Mouse (Mus musculus): ENCODE data around the gene Prkd1. TPM values are rescaled to one million over a fixed set of nuclear protein-coding genes. Genes with fewer than 3 reads are reported as not detected.

The Prkd1 gene
- polyA plus RNA-seq, 1 experiment from 2014 or later, result 0.75 TPM

DNA sequence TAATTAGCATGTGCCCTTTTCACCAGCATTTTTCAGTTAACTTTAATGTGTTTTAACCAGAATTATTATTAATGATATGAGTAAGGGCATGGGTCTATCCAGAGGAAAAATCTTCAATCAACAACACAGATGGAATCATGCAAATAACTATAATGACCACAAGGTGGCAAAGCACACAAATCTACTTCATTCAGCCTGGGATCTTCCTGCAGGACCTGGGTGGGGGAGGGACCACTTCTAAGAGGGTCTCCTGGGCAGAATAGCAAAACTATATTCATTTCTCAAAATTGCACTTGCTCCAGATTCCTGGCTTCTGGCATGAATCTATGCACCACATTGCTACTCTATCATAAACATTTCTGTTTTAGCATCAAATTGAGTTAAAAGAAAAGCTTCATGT lies 334.3 kb downstream of the Prkd1 start:
- ATAC-seq (ENCODE audit: low read depth), result no peak
- no peak overlapping the region for H3K9ac ChIP-seq

DNA sequence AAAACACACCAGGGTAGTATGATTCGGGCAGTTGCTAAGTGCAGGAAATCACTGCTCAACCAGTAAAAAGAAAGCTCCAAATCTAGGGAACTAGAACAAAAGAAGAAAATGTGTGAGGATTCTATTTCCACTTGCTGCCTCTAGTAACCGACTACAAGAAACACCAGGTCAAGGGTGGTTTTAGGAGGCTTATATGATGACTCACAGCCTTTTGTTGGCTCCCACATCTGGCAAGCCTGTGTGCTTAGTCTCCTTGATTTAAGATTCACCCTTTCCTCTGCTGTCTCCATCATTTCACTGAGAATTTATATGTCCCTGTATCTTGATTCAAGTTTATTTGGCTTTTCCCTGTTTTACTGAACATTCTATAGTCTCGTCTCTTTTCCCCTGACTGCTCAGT lies 339.6 kb downstream of the Prkd1 start:
- 50% methylated on average over 3 of the region's 3 CpGs for WGBS (ENCODE audit: insufficient replicate concordance)
- ATAC-seq (ENCODE audit: low read depth), result no peak

More for the DNA sequence above, 334.3 kb downstream of the Prkd1 start:
- no peak overlapping the region for H3K4me2 ChIP-seq
- H3K4me1 ChIP-seq (replicated peaks), result no peaks in the 10 kb centered on the region
- no peak for DNase-seq
- no peaks in the 10 kb centered on the region for H3K9me3 ChIP-seq (replicated peaks)
- H3K27me3 ChIP-seq, result no peaks in the 10 kb centered on the region
- no peak overlapping the region for H3K27ac ChIP-seq
- H3K36me3 ChIP-seq, result no peaks in the 10 kb centered on the region
- no peak overlapping the region for H3K4me3 ChIP-seq (replicated peaks)

DNA sequence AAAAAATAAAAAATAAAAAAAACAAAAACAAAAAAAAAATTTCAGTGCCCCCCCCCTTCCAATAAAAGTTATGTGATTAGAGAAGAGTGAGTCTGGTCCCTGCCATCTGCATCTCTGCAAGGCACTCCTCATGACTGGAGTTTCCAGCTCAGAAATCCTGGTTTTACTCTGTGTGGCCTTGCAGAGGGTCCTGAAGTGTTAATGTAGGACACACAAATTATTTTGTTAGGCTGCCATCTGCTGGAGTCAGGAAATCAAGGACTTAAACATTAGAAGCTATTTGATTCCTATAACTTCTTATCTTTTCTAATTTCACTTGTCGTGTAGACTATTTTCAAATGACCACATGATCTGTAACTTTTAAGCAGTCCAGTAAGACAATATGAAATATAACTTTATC lies 347.6 kb downstream of the Prkd1 start:
- no peak for DNase-seq

More for the DNA sequence above, 339.6 kb downstream of the Prkd1 start:
- H3K27me3 ChIP-seq, result no peaks in the 10 kb centered on the region
- H3K4me3 ChIP-seq (replicated peaks), result no peak overlapping the region
- H3K27ac ChIP-seq, result no peak overlapping the region
- H3K9ac ChIP-seq, result no peak overlapping the region
- H3K4me2 ChIP-seq, result no peak overlapping the region
- no peaks in the 10 kb centered on the region for H3K9me3 ChIP-seq (replicated peaks)
- no peak for DNase-seq
- H3K4me1 ChIP-seq (replicated peaks), result no peaks in the 10 kb centered on the region
- no peaks in the 10 kb centered on the region for H3K36me3 ChIP-seq

DNA sequence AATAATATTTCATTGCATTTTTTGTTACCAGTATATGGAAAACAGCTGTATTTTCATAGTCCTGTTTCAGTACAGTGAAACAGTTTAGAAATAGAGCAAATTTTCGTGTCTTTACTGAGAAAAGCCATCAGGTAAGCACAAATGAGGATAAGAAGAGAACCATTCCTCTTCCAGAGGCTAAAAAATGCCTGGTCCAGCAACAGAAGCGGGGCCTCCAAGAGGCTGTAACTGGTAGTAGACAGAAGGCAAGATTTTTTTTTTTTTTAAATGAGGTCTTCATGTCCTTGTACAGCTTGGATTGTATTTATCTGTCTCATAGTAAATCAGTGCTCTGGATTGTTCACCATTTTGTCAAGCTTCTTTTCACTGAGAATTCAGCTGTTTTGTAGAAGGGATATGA lies 352.8 kb downstream of the Prkd1 start:
- Histone ChIP-seq H3K9me3 (replicated peaks) (no peaks in the 10 kb centered on the region), H3K4me3 (replicated peaks) (no peak overlapping the region), H3K27me3 (no peaks in the 10 kb centered on the region), H3K4me2 (no peak overlapping the region), H3K36me3 (no peaks in the 10 kb centered on the region), H3K27ac (no peak overlapping the region), H3K9ac (no peak overlapping the region), H3K4me1 (replicated peaks) (no peaks in the 10 kb centered on the region)
- ATAC-seq (ENCODE audit: low read depth), result no peak
- 42% methylated on average over 2 of the region's 2 CpGs for WGBS (ENCODE audit: insufficient replicate concordance)
- no peak for DNase-seq

More for the DNA sequence above, 347.6 kb downstream of the Prkd1 start:
- Histone ChIP-seq H3K9ac (no peak overlapping the region), H3K36me3 (no peaks in the 10 kb centered on the region), H3K4me3 (replicated peaks) (no peak overlapping the region), H3K27me3 (no peaks in the 10 kb centered on the region), H3K4me1 (replicated peaks) (no peaks in the 10 kb centered on the region), H3K9me3 (replicated peaks) (no peaks in the 10 kb centered on the region), H3K27ac (no peak overlapping the region), H3K4me2 (no peak overlapping the region)
- no peak for ATAC-seq (ENCODE audit: low read depth)
- WGBS (ENCODE audit: insufficient replicate concordance), result 33% methylated on average over 1 of the region's 1 CpGs

DNA sequence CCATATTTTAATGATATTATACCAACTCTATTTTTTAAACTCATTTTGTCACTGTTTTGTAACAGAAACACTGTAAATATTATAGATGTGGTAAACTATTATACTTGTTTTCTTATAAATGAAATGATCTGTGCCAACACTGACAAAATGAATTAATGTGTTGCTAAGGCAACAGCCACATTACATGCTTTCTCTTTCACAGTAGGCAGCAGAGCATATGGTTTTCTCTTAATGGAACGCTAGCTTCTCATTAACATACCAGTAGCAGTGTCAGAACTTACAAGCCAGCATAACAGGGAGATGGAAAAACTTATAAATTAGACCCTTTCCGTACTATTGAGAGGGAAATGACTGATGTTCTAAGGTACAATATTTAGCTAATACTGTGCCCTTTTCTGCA lies 353.3 kb downstream of the Prkd1 start:
- no peak for DNase-seq
- no peaks in the 10 kb centered on the region for H3K9me3 ChIP-seq (replicated peaks)
- 64% methylated on average over 2 of the region's 2 CpGs for WGBS (ENCODE audit: insufficient replicate concordance)
- H3K27ac ChIP-seq, result no peak overlapping the region
- no peaks in the 10 kb centered on the region for H3K36me3 ChIP-seq
- no peaks in the 10 kb centered on the region for H3K27me3 ChIP-seq
- no peak overlapping the region for H3K9ac ChIP-seq
- ATAC-seq (ENCODE audit: low read depth), result no peak
- H3K4me3 ChIP-seq (replicated peaks), result no peak overlapping the region
- no peaks in the 10 kb centered on the region for H3K4me1 ChIP-seq (replicated peaks)
- H3K4me2 ChIP-seq, result no peak overlapping the region

DNA sequence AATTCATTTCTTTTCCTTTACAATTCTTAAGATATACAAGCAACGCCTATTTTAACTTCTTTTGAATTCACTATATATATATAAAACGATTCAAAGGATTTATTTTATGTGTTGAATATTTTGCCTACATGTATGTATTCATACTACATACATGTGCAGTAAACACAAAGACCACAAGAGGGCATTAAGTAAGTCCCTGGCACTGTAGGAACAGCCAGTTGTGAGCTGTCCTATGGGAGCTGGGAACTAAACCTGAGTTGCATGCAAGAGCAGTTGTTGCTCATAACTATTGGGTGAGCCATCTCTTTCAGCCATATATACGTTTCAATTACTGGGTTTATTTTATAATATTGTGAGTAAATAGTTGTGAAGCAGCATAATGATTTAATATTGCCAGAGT lies 356.1 kb downstream of the Prkd1 start:
- H3K4me3 ChIP-seq (replicated peaks), result no peak overlapping the region
- no peaks in the 10 kb centered on the region for H3K27me3 ChIP-seq
- no peaks in the 10 kb centered on the region for H3K4me1 ChIP-seq (replicated peaks)
- no peak for DNase-seq
- no peak overlapping the region for H3K4me2 ChIP-seq
- WGBS (ENCODE audit: insufficient replicate concordance), result 29% methylated on average over 3 of the region's 3 CpGs
- no peak overlapping the region for H3K9ac ChIP-seq
- H3K27ac ChIP-seq, result no peak overlapping the region
- no peaks in the 10 kb centered on the region for H3K36me3 ChIP-seq
- no peak for ATAC-seq (ENCODE audit: low read depth)
- H3K9me3 ChIP-seq (replicated peaks), result no peaks in the 10 kb centered on the region
